Mouse (Mus musculus) liver, adult 2 months (tissue): ENCODE results near the gene Ugt1a7c. TPM values are rescaled to one million over a fixed set of nuclear protein-coding genes. Genes with fewer than 3 reads are reported as not detected.

Experiments
- DNase-seq: peaks from one replicate; pipeline ENCODE4 v3.0.0-alpha.2; 2011; ENCODE audit warnings: low read depth, low spot score; ENCODE audit errors: extremely low read depth
- H3K27ac ChIP-seq: fragments of 200-500 bp; replicated peaks from 2 replicates; pipeline ENCODE4 v1.5.1; 2012; ENCODE audit warnings: low read depth, mild to moderate bottlenecking, control low read depth, inconsistent platforms, low read length; ENCODE audit not compliant: insufficient read depth
- H3K27me3 ChIP-seq: fragments of 200-500 bp; 2 replicates; pipeline ENCODE4 v1.6.1; 2012; ENCODE audit warnings: mild to moderate bottlenecking, moderate library complexity, low read length, inconsistent platforms; ENCODE audit not compliant: control insufficient read depth, insufficient read depth
- H3K36me3 ChIP-seq: fragments of 200-500 bp; 2 replicates; pipeline ENCODE4 v1.6.1; 2012; ENCODE audit warnings: low read length, inconsistent platforms; ENCODE audit not compliant: control insufficient read depth, insufficient read depth
- H3K4me1 ChIP-seq: fragments of 200-500 bp; 2 replicates; pipeline ENCODE4 v1.6.1; 2011; ENCODE audit warnings: low read length; ENCODE audit not compliant: control insufficient read depth, insufficient read depth
- H3K4me3 ChIP-seq: fragments of 200-500 bp; 2 replicates; pipeline ENCODE4 v1.5.1; 2011; ENCODE audit warnings: low read depth, mild to moderate bottlenecking, control low read depth, low read length, moderate library complexity; ENCODE audit not compliant: insufficient read depth
- H3K79me2 ChIP-seq: fragments of 200-500 bp; 2 replicates; pipeline ENCODE4 v1.6.1; 2012; ENCODE audit warnings: inconsistent platforms, mild to moderate bottlenecking, low read length, moderate library complexity; ENCODE audit not compliant: control insufficient read depth, insufficient read depth
- H3K9ac ChIP-seq: fragments of 200-500 bp; 2 replicates; pipeline ENCODE4 v1.6.1; 2012; ENCODE audit warnings: low read depth, mild to moderate bottlenecking, control low read depth, inconsistent platforms, low read length
- CTCF ChIP-seq: fragments of 200-500 bp; IDR thresholded peaks from 2 replicates; pipeline ENCODE4 v1.5.1; 2011; ENCODE audit warnings: low read depth, low read length, control low read depth
- POLR2A ChIP-seq: fragments of 200-500 bp; IDR thresholded peaks from 2 replicates; pipeline ENCODE4 v1.6.1; 2011; ENCODE audit warnings: low read length, control low read depth; ENCODE audit not compliant: insufficient read depth; ENCODE audit errors: extremely low read depth
- WGBS: fragments of 180-500 bp; shearing (Covaris S2); methylation state at CpG from one replicate; pipeline ENCODE4 v1.1.7; 2018; 5-methylcytosine and 5-hydroxymethylcytosine counted together
- polyA plus RNA-seq: library from polyadenylated mRNA; depleted of rRNA; stranded (reverse); fragments of >200 nt; gene quantifications from 2 replicates; pipeline ENCODE4 v1.2.3, GENCODE M21; 2012
- total RNA-seq: library from RNA; depleted of rRNA; stranded (reverse); fragments of >200 nt; gene quantifications from 2 replicates; pipeline ENCODE4 v1.2.3, GENCODE M21; 2014

Ugt1a7c gene
- total and polyA plus RNA-seq, 2 experiments = 2.0 to 51.1 TPM

DNA sequence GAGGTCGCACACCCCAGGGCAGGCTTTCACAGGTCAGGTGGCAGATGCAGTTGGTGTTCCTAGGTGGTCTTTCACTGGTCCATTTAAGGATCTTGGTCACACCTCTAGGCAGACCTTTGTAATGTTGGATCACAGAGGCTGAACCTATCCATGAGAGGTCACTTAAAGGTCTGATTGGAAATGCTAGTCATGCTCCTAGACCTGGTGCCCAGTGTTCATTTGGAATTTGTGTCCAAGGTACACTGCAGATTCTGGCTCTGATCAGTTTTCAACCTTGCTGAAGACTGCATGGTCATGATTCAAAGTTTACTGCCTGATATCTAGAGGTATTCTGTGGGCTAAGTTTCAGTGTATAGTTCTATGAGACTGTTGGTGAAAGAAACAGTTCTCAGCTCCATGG is 84.8 kb downstream of the Ugt1a7c start:
- Histone ChIP-seq H3K79me2 (peaks cover 9% of the 10 kb centered on the region; the same call in 1 of the 2 replicates), H3K4me1 (peaks cover 26% of the 10 kb centered on the region), H3K36me3 (peaks cover 15% of the 10 kb centered on the region), H3K4me3 (no peak overlapping the region), H3K27ac (peak overlapping the region; percentile 91), H3K27me3 (no peaks in the 10 kb centered on the region), H3K9ac (no peak overlapping the region)
- WGBS = 70% methylated on average over 1 of the region's 1 CpGs
- TF ChIP-seq POLR2A = no peak
- TF ChIP-seq CTCF = no peak
- DNase-seq = peak; percentile 99

DNA sequence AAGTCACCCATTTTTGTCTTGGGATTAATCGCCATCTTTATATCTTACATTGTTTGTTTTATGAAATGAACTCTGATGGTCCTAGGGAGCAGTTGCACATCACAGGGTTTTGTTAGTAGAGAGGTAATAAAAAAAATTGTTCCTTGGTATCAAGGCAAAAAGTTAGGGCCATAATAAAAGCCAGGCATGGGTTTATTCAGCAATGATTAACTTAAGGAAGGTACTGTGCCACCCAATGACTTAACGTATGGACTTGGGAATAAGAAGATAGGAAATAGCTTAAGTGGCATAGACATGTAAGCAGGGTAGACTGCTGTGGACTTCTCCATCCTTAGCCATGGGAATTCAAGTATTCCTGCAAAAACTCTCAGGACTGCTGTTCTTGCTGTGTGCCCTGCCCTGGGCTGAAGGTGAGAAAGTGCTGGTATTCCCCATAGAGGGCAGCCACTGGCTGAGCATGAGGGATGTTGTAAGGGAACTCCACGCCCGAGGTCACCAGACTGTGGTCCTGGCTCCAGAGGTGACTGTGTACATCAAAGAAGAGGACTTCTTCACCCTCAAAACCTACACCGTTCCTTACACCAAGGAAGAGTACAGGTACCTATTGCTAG is 91.6 kb downstream of the Ugt1a7c start:
- no peak overlapping the region for H3K4me3 ChIP-seq
- 58% methylated on average over 5 of the region's 5 CpGs for WGBS

GRCm38 (mm10) chr1:88192136-88192535 is 97.3 kb downstream of the Ugt1a7c start:
- H3K27me3 ChIP-seq = no peaks in the 10 kb centered on the region
- H3K27ac ChIP-seq = no peak overlapping the region
- H3K4me3 ChIP-seq = no peak overlapping the region
- H3K79me2 ChIP-seq = peaks cover 44% of the 10 kb centered on the region
- WGBS = 88% methylated on average over 3 of the region's 3 CpGs
- DNase-seq = no peak
- no peak overlapping the region for H3K9ac ChIP-seq
- peaks cover 25% of the 10 kb centered on the region for H3K36me3 ChIP-seq
- no peak for TF ChIP-seq CTCF
- no peak for TF ChIP-seq POLR2A
- H3K4me1 ChIP-seq = peaks cover 23% of the 10 kb centered on the region

More for the DNA sequence above, 91.6 kb downstream of the Ugt1a7c start:
- H3K4me1 ChIP-seq = peaks cover 9% of the 10 kb centered on the region; the same call in 1 of the 2 replicates
- TF ChIP-seq POLR2A (no peak), CTCF (no peak)
- peak; percentile 47 for DNase-seq
- H3K9ac ChIP-seq = no peak overlapping the region
- peaks cover 32% of the 10 kb centered on the region for H3K36me3 ChIP-seq
- H3K79me2 ChIP-seq = peaks cover 22% of the 10 kb centered on the region; the same call in 1 of the 2 replicates
- no peak overlapping the region for H3K27ac ChIP-seq
- H3K27me3 ChIP-seq = no peaks in the 10 kb centered on the region

GRCm38 (mm10) chr1:88195687-88196086 is 100.8 kb downstream of the Ugt1a7c start:
- peaks cover 40% of the 10 kb centered on the region for H3K79me2 ChIP-seq
- 24% methylated on average over 1 of the region's 1 CpGs for WGBS
- peak; percentile 86 for DNase-seq
- H3K36me3 ChIP-seq = peaks cover 10% of the 10 kb centered on the region
- TF ChIP-seq POLR2A (no peak), CTCF (no peak)
- H3K9ac ChIP-seq = no peak overlapping the region
- no peak overlapping the region for H3K27ac ChIP-seq
- peaks cover 21% of the 10 kb centered on the region for H3K4me1 ChIP-seq
- no peaks in the 10 kb centered on the region for H3K27me3 ChIP-seq
- H3K4me3 ChIP-seq = no peak overlapping the region

GRCm38 (mm10) chr1:88197443-88197842 is 102.6 kb downstream of the Ugt1a7c start:
- Histone ChIP-seq H3K36me3 (peaks cover 10% of the 10 kb centered on the region), H3K9ac (no peak overlapping the region), H3K27me3 (no peaks in the 10 kb centered on the region), H3K4me3 (no peak overlapping the region), H3K79me2 (peaks cover 32% of the 10 kb centered on the region), H3K4me1 (peaks cover 19% of the 10 kb centered on the region), H3K27ac (no peak overlapping the region)
- TF ChIP-seq POLR2A = no peak
- no peak for TF ChIP-seq CTCF
- 42% methylated on average over 3 of the region's 3 CpGs for WGBS
- DNase-seq = no peak

DNA sequence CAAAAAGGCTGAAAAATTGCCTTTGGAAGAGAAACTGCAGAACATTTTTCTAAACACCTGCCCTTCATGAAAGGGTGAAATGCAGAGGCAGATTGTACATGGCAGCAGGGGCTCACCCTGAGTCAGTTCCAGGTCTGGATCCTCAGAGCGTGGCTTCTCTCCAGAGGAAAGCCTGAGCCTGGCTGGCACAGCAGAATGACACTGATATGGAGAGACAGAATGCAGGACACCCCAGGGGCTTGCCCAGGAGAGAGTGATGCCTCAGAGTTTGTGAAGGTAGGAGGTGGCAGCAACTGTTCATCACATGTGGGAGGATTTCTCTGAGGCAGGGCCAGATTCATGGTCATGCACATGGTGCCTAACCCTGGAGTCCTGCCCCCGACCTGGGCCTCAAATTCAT is 105.1 kb downstream of the Ugt1a7c start:
- Histone ChIP-seq H3K9ac (no peak overlapping the region), H3K79me2 (peaks cover 22% of the 10 kb centered on the region; the same call in 1 of the 2 replicates), H3K36me3 (peaks cover 27% of the 10 kb centered on the region), H3K4me1 (peaks cover 8% of the 10 kb centered on the region; the same call in 1 of the 2 replicates), H3K4me3 (no peak overlapping the region), H3K27ac (no peak overlapping the region), H3K27me3 (no peaks in the 10 kb centered on the region)
- no peak for DNase-seq
- no peak for TF ChIP-seq POLR2A
- no peak for TF ChIP-seq CTCF
- WGBS = 63% methylated on average over 2 of the region's 2 CpGs
